Mouse (Mus musculus) liver, postnatal 0 days (tissue): ENCODE measurements at regions not wholly inside any gene's neighbourhood (a gene's known extent, or its start where the extent isn't known, plus 50 kb on each side); places are given as distances from the start of the nearest gene placed in this dataset.

ENCODE experiments used
- CTCF ChIP-seq: sonication (generic); IDR thresholded peaks from 2 replicates; pipeline ENCODE4 v1.5.1; 2016; ENCODE audit warnings: antibody characterized with exemption, low read depth
- EP300 ChIP-seq: IDR thresholded peaks from 2 replicates; pipeline ENCODE4 v1.6.1; 2016; ENCODE audit warnings: antibody characterized with exemption, low read depth, mild to moderate bottlenecking

DNA sequence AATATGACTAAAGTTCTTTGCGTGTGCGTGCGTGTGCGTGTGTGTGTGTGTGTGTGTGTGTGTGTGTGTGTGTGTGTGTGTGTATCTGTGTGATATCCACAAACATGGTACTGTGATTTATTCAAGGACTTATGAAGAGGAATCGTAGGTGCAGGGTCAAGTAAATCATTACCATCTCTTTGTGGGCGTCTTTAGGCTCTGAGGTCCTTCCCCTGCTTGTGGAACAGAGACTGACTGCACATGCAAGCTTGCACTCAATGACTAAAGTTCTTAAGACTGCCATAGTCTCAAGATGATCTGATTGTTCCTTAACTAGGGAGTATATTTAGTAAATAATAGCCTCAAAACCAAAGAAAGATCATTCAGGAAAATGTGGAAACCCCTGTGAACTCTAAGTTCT, 241.1 kb downstream of the Rnf152 start:
- no peak for TF ChIP-seq CTCF
- TF ChIP-seq EP300: no peak
